Mouse (Mus musculus) lung, postnatal 4 days (tissue): ENCODE measurements around the gene Tank.

ENCODE experiments used
- DNase-seq, 2 experiments: peaks; one replicate each; pipeline ENCODE4 v3.0.0; 2021

Tank gene

DNA sequence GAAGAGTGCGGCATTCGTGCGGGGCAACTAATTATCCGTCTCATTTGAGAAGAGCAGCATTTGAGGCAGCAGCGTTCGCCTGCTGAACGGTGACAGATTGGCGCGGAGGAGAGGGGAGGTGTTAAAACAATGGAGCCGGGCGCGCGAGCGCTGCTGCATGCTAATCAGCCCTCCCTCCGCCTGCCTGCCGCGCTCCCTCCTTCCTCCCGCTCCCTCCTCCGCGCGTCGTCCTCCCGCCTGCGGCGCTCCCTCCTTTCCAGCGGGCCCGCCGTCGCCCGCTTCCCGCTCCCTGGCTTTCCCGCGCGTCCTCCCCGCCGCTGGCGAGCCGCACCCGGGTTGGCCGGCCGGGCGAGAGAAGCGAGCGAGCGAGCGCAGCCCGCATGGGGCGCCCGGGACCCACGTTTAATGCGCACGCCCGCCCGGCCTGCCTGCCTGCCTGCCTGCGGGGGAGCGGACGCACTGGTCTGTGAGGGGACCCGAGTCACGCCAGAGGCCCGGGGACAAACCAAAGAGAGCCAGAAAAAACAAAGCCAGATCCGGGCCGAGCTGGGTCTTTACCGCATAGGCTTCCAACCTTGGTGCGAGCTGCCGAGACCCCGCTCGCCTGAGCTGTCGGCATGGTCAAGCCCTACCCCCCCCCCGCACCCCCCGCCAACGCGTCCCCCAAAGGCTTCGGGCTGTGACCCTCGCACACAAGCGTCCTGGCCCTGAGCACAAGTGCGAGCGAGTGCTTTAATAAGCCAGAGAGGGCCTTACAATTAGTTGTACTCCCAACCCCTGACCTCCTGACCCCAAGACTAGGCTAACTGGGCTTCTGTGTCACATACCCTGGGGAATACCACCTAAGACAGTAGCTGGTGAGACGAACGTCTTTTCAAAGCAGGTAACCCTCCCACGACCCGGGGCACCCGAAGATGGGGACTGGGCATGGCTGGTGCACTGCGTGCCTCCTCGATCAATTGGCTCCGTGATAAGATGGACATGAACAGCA is 78.3 kb downstream of the Tank start:
- peak; percentile 54 to 64 for DNase-seq

- no peak for DNase-seq
These were observed 80.9 kb downstream of the Tank start for GRCm38 (mm10) chr2:61659254-61659653.

GRCm38 (mm10) chr2:61662833-61663232 is 84.4 kb downstream of the Tank start:
- no peak for DNase-seq

DNA sequence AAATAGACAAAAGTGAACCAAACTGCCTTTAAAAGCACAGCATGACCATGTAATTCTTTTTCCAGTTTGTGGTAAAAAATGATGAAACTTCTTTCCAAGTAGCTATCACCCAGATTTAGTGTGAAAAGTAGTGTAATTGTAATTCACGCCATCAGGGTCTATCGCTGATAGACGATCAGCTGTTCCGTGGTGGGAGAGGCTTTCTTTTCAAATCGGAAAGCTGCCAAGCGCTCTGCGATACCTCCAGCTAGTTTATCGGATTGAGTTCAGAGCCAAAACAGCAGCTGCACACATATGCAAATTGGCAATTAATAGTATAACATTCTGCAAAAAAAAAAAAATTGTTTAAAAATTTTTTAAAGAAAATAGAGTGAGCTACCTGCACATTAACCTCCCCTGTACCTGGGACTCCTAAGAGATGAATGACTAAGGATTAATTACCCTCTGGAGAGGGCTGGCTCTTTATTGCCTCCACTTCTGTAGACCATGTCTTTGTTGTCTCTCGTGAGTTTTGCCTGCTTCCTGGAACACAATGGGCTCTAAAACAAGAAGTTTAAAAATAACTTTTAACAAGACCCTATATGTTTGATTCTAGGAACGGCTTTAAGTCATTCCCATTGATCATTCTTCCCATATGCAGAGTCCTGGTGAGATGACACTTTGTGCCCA is 85.3 kb downstream of the Tank start:
- DNase-seq, result no peak

GRCm38 (mm10) chr2:61667420-61667819 is 89.0 kb downstream of the Tank start:
- no peak for DNase-seq

DNA sequence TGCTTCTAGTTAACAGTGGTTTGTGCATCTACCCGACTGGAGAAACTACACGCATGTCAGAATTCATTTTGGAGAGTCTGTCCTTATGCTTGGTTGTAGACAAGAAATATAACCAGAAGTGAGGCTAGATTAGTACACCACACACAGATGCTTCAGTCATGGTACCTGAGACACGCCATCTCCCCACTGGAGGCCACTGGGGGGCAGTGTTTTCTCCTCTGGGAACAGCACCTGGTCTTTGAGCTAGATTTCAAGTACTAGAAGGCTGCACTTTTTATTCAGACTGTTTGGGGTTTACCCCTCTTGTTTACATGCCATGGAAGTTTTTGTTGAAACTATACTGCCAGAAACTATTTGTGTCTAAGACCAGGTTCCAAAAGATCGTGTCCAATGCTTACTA is 89.9 kb downstream of the Tank start:
- peak; percentile 22 to 58 for DNase-seq

DNA sequence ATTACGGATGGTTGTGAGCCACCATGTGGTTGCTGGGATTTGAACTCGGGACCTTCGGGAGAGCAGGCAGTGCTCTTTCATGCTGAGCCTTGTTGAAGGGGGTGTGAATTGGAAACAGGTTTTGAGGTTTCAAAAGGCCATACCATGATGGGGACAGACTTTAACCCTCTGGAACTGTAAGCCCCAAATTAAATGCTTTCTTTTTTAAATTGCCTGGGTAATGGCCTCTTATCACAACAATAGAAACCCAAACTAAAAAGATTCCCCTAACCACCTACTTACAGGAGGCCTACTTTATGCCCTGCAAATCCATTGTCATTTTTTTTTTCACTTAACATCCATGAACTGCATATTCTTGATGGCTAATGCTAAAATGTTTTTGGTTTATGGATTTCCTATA is 96.2 kb downstream of the Tank start:
- no peak for DNase-seq

GRCm38 (mm10) chr2:61681572-61681971 is 103.2 kb downstream of the Tank start:
- DNase-seq, result no peak

GRCm38 (mm10) chr2:61686533-61686932 is 108.1 kb downstream of the Tank start:
- no peak for DNase-seq

DNA sequence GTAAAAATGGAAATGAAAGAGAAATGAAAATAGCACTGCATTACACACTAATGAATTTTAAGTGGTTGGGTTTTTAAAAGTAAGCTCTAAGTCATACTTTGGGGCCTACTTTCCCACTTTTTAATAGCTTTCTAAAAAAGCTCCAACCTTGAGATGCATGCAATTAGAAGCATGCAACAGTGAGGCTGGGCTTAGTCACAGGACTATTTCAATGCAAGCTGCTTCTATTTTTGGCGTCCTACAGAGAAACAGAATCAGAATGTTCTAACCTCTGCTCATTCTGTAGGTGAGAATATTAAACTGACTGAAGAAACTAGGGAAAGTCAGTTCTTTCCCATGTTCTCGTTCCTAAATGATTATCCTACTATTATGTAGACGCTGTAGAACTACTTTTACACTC is 110.7 kb downstream of the Tank start:
- no peak for DNase-seq
